Mouse (Mus musculus) heart, postnatal 0 days (tissue): ENCODE measurements around the gene Rae1. TPM values are rescaled to one million over a fixed set of nuclear protein-coding genes. Genes with fewer than 3 reads are reported as not detected.
A peak's percentile ranks its signal among the peaks of the same experiment; 100 is the strongest.

Experiments used
- ATAC-seq: fragments of 200-750 bp; cut with Nextera tagmentation; 2 replicates; pipeline ENCODE4 v1.8.0; 2017; ENCODE audit warnings: low read depth, moderate number of reproducible peaks, moderate library complexity; ENCODE audit not compliant: insufficient read depth
- DNase-seq: peaks from one replicate; pipeline ENCODE4 v3.0.0-alpha.2; 2016; ENCODE audit warnings: low spot score
- H3K27ac ChIP-seq: fragments of 300-500 bp; sonication (generic); 2 replicates; pipeline ENCODE4 v1.5.1; 2014; ENCODE audit warnings: low read depth, mild to moderate bottlenecking
- H3K27me3 ChIP-seq: fragments of 300-500 bp; sonication (generic); 2 replicates; pipeline ENCODE4 v1.6.1; 2014; ENCODE audit warnings: low read length, mixed read lengths; ENCODE audit not compliant: control insufficient read depth, insufficient read depth
- H3K36me3 ChIP-seq: fragments of 300-500 bp; sonication (generic); replicated peaks from 2 replicates; pipeline ENCODE4 v1.6.1; 2014; ENCODE audit warnings: low read length, mixed read lengths; ENCODE audit not compliant: control insufficient read depth, insufficient read depth
- H3K4me1 ChIP-seq: fragments of 300-500 bp; sonication (generic); 2 replicates; pipeline ENCODE4 v1.6.1; 2014; ENCODE audit warnings: antibody characterized with exemption; ENCODE audit not compliant: control insufficient read depth, insufficient read depth
- H3K4me2 ChIP-seq: fragments of 300-500 bp; sonication (generic); 2 replicates; pipeline ENCODE4 v1.6.1; 2014; ENCODE audit warnings: low read depth, mild to moderate bottlenecking, low read length, moderate library complexity
- H3K4me3 ChIP-seq: fragments of 300-500 bp; sonication (generic); 2 replicates; pipeline ENCODE4 v1.5.1; 2014; ENCODE audit warnings: low read depth, low read length
- H3K9ac ChIP-seq: fragments of 300-500 bp; sonication (generic); replicated peaks from 2 replicates; pipeline ENCODE4 v1.6.1; 2014; ENCODE audit warnings: low read depth, low read length, mixed read lengths
- H3K9me3 ChIP-seq: fragments of 300-500 bp; sonication (generic); replicated peaks from 2 replicates; pipeline ENCODE4 v1.6.1; 2016; ENCODE audit warnings: low read length; ENCODE audit not compliant: control insufficient read depth
- CTCF ChIP-seq: IDR thresholded peaks from 2 replicates; pipeline ENCODE4 v1.5.1; 2016; ENCODE audit warnings: antibody characterized with exemption, control low read depth, low read depth
- EP300 ChIP-seq: IDR thresholded peaks from 2 replicates; pipeline ENCODE4 v1.6.1; 2016; ENCODE audit warnings: antibody characterized with exemption, low read depth
- WGBS: fragments of 180-500 bp; shearing (Covaris S2); extraction: QIAGEN DNeasy Blood & Tissue Kit; methylation state at CpG from one replicate; pipeline ENCODE4 v1.1.7; 2014; 5-methylcytosine and 5-hydroxymethylcytosine counted together
- polyA plus RNA-seq: library from polyadenylated mRNA; unstranded; fragments of >200 nt; fragmentation: Nextera tagmentation; extraction: Ambion mirVana; gene quantifications from 2 replicates; pipeline ENCODE4 v1.2.1, GENCODE M21; 2015
- total RNA-seq: library from RNA; depleted of rRNA; stranded (reverse); fragments of >200 nt; gene quantifications from 2 replicates; pipeline ENCODE4 v1.2.3, GENCODE M21; 2014; ENCODE audit warnings: low replicate concordance

Rae1 gene
- total and polyA plus RNA-seq, 2 experiments from 2014 or later: 76.7 to 83.4 TPM

GRCm38 (mm10) chr2:173056882-173057315 is 57.0 kb downstream of the Rae1 start:
- Histone ChIP-seq H3K4me3 (no peak overlapping the region), H3K27ac (peak overlapping the region; percentile 86; the same call in 1 of the 2 replicates), H3K9ac (no peak overlapping the region), H3K27me3 (no peaks in the 10 kb centered on the region), H3K36me3 (no peaks in the 10 kb centered on the region), H3K9me3 (no peaks in the 10 kb centered on the region), H3K4me2 (no peak overlapping the region), H3K4me1 (peaks cover 41% of the 10 kb centered on the region)
- ATAC-seq (peak; percentile 12; the same call in 1 of the 2 replicates), DNase-seq (no peak)
- WGBS: 71% methylated on average over 11 of the region's 11 CpGs
- TF ChIP-seq EP300 (no peak), CTCF (no peak)

- no peaks in the 10 kb centered on the region for H3K27me3 ChIP-seq
- 0 out of 2 replicates have a peak overlapping the region, but pooled peaks have one; percentile 35 for H3K9ac ChIP-seq
- peaks cover 38% of the 10 kb centered on the region for H3K4me1 ChIP-seq
- no peak overlapping the region for H3K4me3 ChIP-seq
- DNase-seq (peak; percentile 75), ATAC-seq (peak; percentile 68)
- peak overlapping the region; percentile 86 for H3K27ac ChIP-seq
- H3K4me2 ChIP-seq: peak overlapping the region; percentile 32; the same call in 1 of the 2 replicates
- H3K9me3 ChIP-seq: no peaks in the 10 kb centered on the region
- no peaks in the 10 kb centered on the region for H3K36me3 ChIP-seq
- WGBS: 15% methylated on average over 10 of the region's 10 CpGs
- TF ChIP-seq CTCF (no peak), EP300 (no peak)
These were observed 57.7 kb downstream of the Rae1 start for GRCm38 (mm10) chr2:173057623-173058022.

- WGBS: 28% methylated on average over 11 of the region's 11 CpGs
- H3K9ac ChIP-seq: 0 out of 2 replicates have a peak overlapping the region, but pooled peaks have one; percentile 35
- H3K4me1 ChIP-seq: peaks cover 33% of the 10 kb centered on the region
These were observed 58.3 kb downstream of the Rae1 start for GRCm38 (mm10) chr2:173058263-173058662.

GRCm38 (mm10) chr2:173060450-173060849 is 60.5 kb downstream of the Rae1 start:
- Histone ChIP-seq H3K9me3 (no peaks in the 10 kb centered on the region), H3K4me1 (peaks cover 30% of the 10 kb centered on the region), H3K27ac (peak overlapping the region; percentile 21), H3K27me3 (no peaks in the 10 kb centered on the region), H3K4me3 (no peak overlapping the region), H3K36me3 (no peaks in the 10 kb centered on the region), H3K4me2 (no peak overlapping the region), H3K9ac (no peak overlapping the region)
- ATAC-seq (no peak), DNase-seq (no peak)
- no peak for TF ChIP-seq CTCF
- 34% methylated on average over 9 of the region's 9 CpGs for WGBS

More at GRCm38 (mm10) chr2:173058263-173058662, 58.3 kb downstream of the Rae1 start:
- Histone ChIP-seq H3K4me3 (no peak overlapping the region), H3K27me3 (no peaks in the 10 kb centered on the region), H3K4me2 (0 out of 2 replicates have a peak overlapping the region, but pooled peaks have one; percentile 32), H3K27ac (peak overlapping the region; percentile 86), H3K36me3 (no peaks in the 10 kb centered on the region), H3K9me3 (no peaks in the 10 kb centered on the region)
- no peak for TF ChIP-seq CTCF
- TF ChIP-seq EP300: no peak
- DNase-seq: no peak
- no peak for ATAC-seq

- Histone ChIP-seq H3K9me3 (no peaks in the 10 kb centered on the region), H3K4me3 (no peak overlapping the region), H3K27me3 (no peaks in the 10 kb centered on the region), H3K4me1 (peaks cover 30% of the 10 kb centered on the region), H3K9ac (no peak overlapping the region), H3K4me2 (no peak overlapping the region), H3K36me3 (no peaks in the 10 kb centered on the region), H3K27ac (0 out of 2 replicates have a peak overlapping the region, but pooled peaks have one; percentile 8)
- no peak for TF ChIP-seq EP300
- peak; percentile 36 for TF ChIP-seq CTCF
- no peak for ATAC-seq
- 55% methylated on average over 15 of the region's 15 CpGs for WGBS
- no peak for DNase-seq
These were observed 61.8 kb downstream of the Rae1 start for GRCm38 (mm10) chr2:173061443-173062351.
